Mouse (Mus musculus) heart, postnatal 0 days (tissue): ENCODE data around the gene Mmrn2.

Experiments
- CTCF ChIP-seq: IDR thresholded peaks from 2 replicates; pipeline ENCODE4 v1.5.1; 2016; ENCODE audit warnings: antibody characterized with exemption, control low read depth, low read depth
- EP300 ChIP-seq: IDR thresholded peaks from 2 replicates; pipeline ENCODE4 v1.6.1; 2016; ENCODE audit warnings: antibody characterized with exemption, low read depth

GRCm38 (mm10) chr14:34442531-34442930, 67.3 kb downstream of the Mmrn2 start:
- TF ChIP-seq CTCF (no peak), EP300 (no peak)
